In the genomic region with DNA sequence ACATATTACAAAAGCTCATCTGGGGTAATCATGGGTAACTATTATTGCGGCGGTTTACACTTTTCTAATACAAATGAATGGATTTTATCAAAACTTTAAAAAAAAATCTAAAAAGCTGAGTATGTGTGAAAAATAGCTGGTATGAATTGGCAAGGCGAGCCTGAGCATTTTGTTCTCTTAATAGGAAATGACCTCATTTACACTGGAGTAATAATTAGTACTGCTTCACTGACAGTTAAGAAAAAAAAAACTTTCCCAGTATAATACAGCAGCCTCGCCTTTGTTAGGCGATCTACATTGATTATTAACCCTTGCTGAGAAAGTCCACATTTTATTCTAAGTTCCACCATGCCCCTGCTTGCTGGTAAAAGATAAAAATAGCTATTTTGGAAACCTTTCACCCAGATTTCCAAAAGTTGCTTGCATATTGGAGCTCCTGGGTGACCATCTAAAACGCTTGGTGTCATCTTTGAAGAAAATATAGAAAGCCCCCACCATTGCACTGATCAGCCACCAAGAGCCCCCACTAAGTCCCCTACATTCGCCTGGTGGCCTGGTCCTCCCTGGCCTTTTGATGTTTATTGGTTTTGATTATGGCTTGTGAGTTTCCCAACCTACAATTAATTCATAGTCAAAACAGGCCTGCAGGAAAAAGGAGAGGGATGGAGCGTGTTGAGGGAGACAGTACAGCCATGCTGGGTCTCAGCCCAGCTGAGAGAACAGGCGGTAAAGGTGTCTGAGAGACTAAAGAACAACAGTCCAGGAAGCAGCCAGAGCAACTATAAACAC, we compare ENCODE assay signal across 18 mouse cellular contexts. TPM values are rescaled to one million over a fixed set of nuclear protein-coding genes. Genes with fewer than 3 reads are reported as not detected.
DNase-seq lines count a peak whose midpoint lies in the region; ATAC-seq lines count a peak whose summit lies in the region.
"Had no signal": no experiment of that assay in that cellular context is flagged by ENCODE, and none has a peak within 500 bp of the region (broad histone marks: within the 10 kb centered on the region; RNA-seq: fewer than 3 reads in every experiment).

No protein-coding gene starts in this region.

- peak overlapping the region; percentile 20; the same call in 1 of the 2 replicates for H3K4me2 ChIP-seq in forebrain, embryonic 13.5 days
- H3K4me2 ChIP-seq: stomach, embryonic 15.5 days had no signal

- H3K27me3 ChIP-seq in forebrain, embryonic 10.5 days (ENCODE audit: poor library complexity, severe bottlenecking): no peaks in the 10 kb centered on the region
- no peaks in the 10 kb centered on the region for H3K27me3 ChIP-seq in forebrain, embryonic 13.5 days
- H3K27me3 ChIP-seq: stomach, embryonic 15.5 days had no signal

- ATAC-seq in forebrain, embryonic 13.5 days: peak; percentile 59; the same call in 1 of the 2 replicates

- no peak overlapping the region for H3K4me3 ChIP-seq in forebrain, embryonic 10.5 days
- H3K4me3 ChIP-seq in forebrain, embryonic 13.5 days: no peak overlapping the region
- H3K4me3 ChIP-seq: stomach, embryonic 15.5 days had no signal

- peak overlapping the region; percentile 77 for H3K27ac ChIP-seq in forebrain, embryonic 10.5 days
- H3K27ac ChIP-seq in forebrain, embryonic 13.5 days: peak overlapping the region; percentile 79
- H3K27ac ChIP-seq: kidney, postnatal 0 days; macrophage; stomach, embryonic 15.5 days had no signal

- H3K4me1 ChIP-seq in forebrain, embryonic 10.5 days: peaks cover 66% of the 10 kb centered on the region
- peaks cover 59% of the 10 kb centered on the region for H3K4me1 ChIP-seq in forebrain, embryonic 13.5 days
- H3K4me1 ChIP-seq: stomach, embryonic 15.5 days had no signal

- DNase-seq in kidney, adult 9 months: peak; percentile 3
- DNase-seq in kidney, adult 11 months: no peak
- DNase-seq in forebrain, embryonic 10.5 days (ENCODE audit: extremely low spot score, low spot score): no peak
- peak; percentile 82 for DNase-seq in retina, embryonic 14.5 days (ENCODE audit: low spot score)
- no peak for DNase-seq in spleen, postnatal 10 days (ENCODE audit: low spot score in 2 of 2)
- DNase-seq in adrenal gland, adult 18-20 months (ENCODE audit: low spot score in 2 of 2): no peak
- DNase-seq: adrenal gland, postnatal 14 days; cerebellum, adult 8-10 months; gastrocnemius, postnatal 36 days; kidney, adult 18-20 months; thymus, postnatal 36 days had no signal

- no peak overlapping the region for H3K9ac ChIP-seq in forebrain, embryonic 13.5 days
- H3K9ac ChIP-seq: stomach, embryonic 15.5 days had no signal

- WGBS in forebrain, embryonic 10.5 days: 51% methylated on average over 9 of the region's 9 CpGs
- WGBS in forebrain, embryonic 13.5 days: 10% methylated on average over 9 of the region's 9 CpGs

- H3K9me3 ChIP-seq in forebrain, embryonic 10.5 days: no peaks in the 10 kb centered on the region
- no peaks in the 10 kb centered on the region for H3K9me3 ChIP-seq in forebrain, embryonic 13.5 days (replicated peaks)
- H3K9me3 ChIP-seq: stomach, embryonic 15.5 days had no signal

- no peaks in the 10 kb centered on the region; the same call in 1 of the 2 replicates for H3K36me3 ChIP-seq in forebrain, embryonic 10.5 days (replicated peaks)
- H3K36me3 ChIP-seq in forebrain, embryonic 13.5 days (ENCODE audit: poor library complexity, severe bottlenecking): no peaks in the 10 kb centered on the region
- H3K36me3 ChIP-seq: stomach, embryonic 15.5 days had no signal

RNA-seq across cellular contexts. Expression of gene Zfp536, which starts 49.2 kb away (rescaled TPM):
- polyA plus RNA-seq in forebrain, embryonic 10.5 days (2016; fragmentation: Nextera tagmentation; extraction: Ambion mirVana): 30.5 and 31.5 TPM in 2 replicates
- 39.7 and 42.0 TPM in 2 replicates for polyA plus RNA-seq in forebrain, embryonic 13.5 days (2015; fragmentation: Nextera tagmentation; extraction: Ambion mirVana)
- total RNA-seq in adrenal gland, adult 18-20 months (2021): 1 to 10 TPM; 3.9 to 4.8 TPM
- total RNA-seq: liver, adult 2 months; MEL had no signal
- polyA plus RNA-seq: C2C12; liver, adult 2 months; macrophage had no signal

Comparison
In these comparisons a context has a peak if more than half of its experiments do, and no peak if none do; other contexts are left out.
1. DNase-seq: peak in kidney, adult 9 months (single experiment) and retina, embryonic 14.5 days (single experiment); none in kidney, adult 11 months (single experiment), forebrain, embryonic 10.5 days (single experiment), spleen, postnatal 10 days (0 of 2) and adrenal gland, adult 18-20 months (0 of 2).